Mouse (Mus musculus) MEL (cell line): Measurements from ENCODE around the gene Tnc.

Experiments
- CTCF ChIP-seq, 3 experiments: IDR thresholded peaks in 2 of 3; conservative IDR thresholded peaks in 1 of 3; 2 replicates each; pipeline ENCODE4 v1.5.1; 2011 to 2012; ENCODE audit warnings: low read length in 3 of 3, low read depth in 2 of 3, mild to moderate bottlenecking in 2 of 3, improper control_type of control experiment in 1 of 3, inconsistent platforms in 1 of 3, mixed read lengths in 1 of 3, moderate library complexity in 1 of 3; ENCODE audit not compliant: control insufficient read depth in 1 of 3, insufficient read depth in 1 of 3, poor library complexity in 1 of 3, severe bottlenecking in 1 of 3
- POLR2AphosphoS2 ChIP-seq: IDR thresholded peaks from 2 replicates; pipeline ENCODE4 v1.6.1; 2011; ENCODE audit warnings: low read length, improper control_type of control experiment
- USF1 ChIP-seq: IDR thresholded peaks from 2 replicates; pipeline ENCODE4 v1.6.1; 2014; ENCODE audit warnings: low read depth, mild to moderate bottlenecking, inconsistent platforms, low read length, improper control_type of control experiment, moderate library complexity
- USF2 ChIP-seq, 2 experiments: IDR thresholded peaks; 2 replicates each; pipeline ENCODE4 v1.6.1; 2011 to 2012; ENCODE audit warnings: improper control_type of control experiment in 2 of 2, low read length in 2 of 2, borderline replicate concordance in 1 of 2, inconsistent platforms in 1 of 2, low read depth in 1 of 2, mild to moderate bottlenecking in 1 of 2; ENCODE audit not compliant: insufficient read depth in 1 of 2

DNA sequence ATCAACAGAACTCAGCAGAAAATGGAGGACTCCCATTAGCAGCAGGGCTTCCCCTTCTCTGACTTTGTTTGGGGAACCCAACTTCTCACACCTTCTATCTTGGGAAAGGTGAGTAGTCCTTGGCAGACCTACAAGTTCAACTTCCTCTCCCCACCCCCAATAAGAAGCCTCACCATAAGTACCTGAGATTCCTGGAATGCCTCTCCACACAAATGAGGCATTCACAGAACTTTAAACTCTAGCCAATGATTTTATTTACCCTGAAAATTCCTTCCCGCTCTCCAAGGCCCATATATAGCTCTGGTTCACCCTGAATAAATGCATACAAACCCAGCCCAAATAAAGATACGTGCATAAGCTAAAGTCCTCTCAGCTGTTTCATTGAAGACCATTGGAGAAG is 9.3 kb downstream of the Tnc start:
- TF ChIP-seq POLR2AphosphoS2 (no peak), USF2 (IDR thresholded peaks at IDR 0.05; ENCODE audit: borderline replicate concordance in 1 of 2, insufficient read depth in 1 of 2, low read depth in 1 of 2, low read length in 2 of 2) (no peak), USF1 (no peak), CTCF (IDR thresholded peaks at IDR 0.05 in 2 of 3, conservative IDR thresholded peaks at IDR 0.05 in 1 of 3; ENCODE audit: control insufficient read depth in 1 of 3, insufficient read depth in 1 of 3, low read depth in 2 of 3, low read length in 3 of 3, poor library complexity in 1 of 3, severe bottlenecking in 1 of 3) (no peak)
